Mouse (Mus musculus): ENCODE measurements around the gene Sart3. TPM values are rescaled to one million over a fixed set of nuclear protein-coding genes. Genes with fewer than 3 reads are reported as not detected.

Gene Sart3
- total and polyA plus RNA-seq, 2 experiments from 2014 or later, result 26.4 to 34.7 TPM

DNA sequence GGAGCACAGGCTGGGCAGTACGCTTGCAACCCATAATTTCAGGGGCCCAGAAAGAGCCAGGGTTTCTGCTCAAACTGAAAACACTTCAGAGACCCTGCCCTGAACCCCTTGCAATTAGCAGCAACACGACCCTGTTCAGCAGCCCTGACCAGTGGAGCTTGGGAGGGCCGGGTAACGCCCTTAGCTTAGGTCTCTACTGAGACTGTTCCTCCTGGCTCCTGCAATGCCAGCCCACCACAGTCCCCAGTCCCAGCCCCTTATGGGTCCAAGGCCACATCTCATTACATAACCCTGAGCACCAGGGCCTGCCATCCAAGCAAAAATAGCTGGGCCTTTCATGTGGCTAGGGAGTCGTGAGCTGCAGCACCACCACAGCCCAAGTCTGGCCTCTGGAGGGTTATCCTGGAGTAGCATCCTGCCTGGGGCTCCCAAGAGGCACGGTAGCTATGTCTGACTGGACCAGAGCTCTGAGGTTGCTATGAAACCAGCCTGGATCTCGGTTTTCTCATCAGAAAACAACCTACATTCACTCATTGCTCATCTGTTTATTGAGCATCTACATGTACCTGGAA is 32.2 kb upstream of the Sart3 start:
- TF ChIP-seq CTCF (IDR thresholded peaks at IDR 0.05; ENCODE audit: low read depth), result no peak
- Histone ChIP-seq H3K27ac (no peak overlapping the region), H3K4me3 (ENCODE audit: low read length) (no peak overlapping the region), H3K4me1 (ENCODE audit: insufficient read depth, low read length) (no peaks in the 10 kb centered on the region), H3K36me3 (ENCODE audit: insufficient read depth, low read length) (no peaks in the 10 kb centered on the region), H3K27me3 (ENCODE audit: insufficient read depth, low read length) (no peaks in the 10 kb centered on the region), H3K4me2 (ENCODE audit: low read depth, low read length) (no peak overlapping the region), H3K9ac (replicated peaks; ENCODE audit: low read length) (no peak overlapping the region), H3K9me3 (ENCODE audit: low read length) (no peaks in the 10 kb centered on the region)
- no peak for ATAC-seq
- WGBS, result 53% methylated on average over 7 of the region's 7 CpGs
- no peak for DNase-seq (ENCODE audit: low spot score)

DNA sequence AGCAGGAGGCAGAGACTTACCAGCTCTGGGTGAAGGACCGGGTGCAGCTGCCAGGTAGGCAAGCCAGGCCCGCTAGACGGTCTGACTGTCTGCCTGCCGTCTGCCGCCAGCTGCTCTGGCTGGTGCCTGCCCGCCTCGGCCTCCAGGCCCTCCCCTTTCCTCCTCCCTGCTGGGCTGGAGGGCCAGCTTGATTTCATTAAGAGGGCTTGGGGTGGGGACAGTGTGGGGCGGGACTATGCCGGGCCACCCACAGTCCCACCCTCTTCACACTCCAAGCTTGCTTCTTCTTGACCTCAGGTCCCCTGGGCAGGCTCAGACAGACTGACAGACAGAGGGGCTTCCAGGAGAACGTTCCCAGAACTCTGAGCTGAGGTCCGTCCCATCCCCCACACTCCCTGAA is 28.0 kb upstream of the Sart3 start, which contains the start of gene Tmem119:
Gene Tmem119, minus strand, starts transcription at position 237 of the 400 bp plus-strand sequence.
- 2% methylated on average over 10 of the region's 11 CpGs for WGBS
- peak; percentile 42 for DNase-seq (ENCODE audit: low spot score)
- Histone ChIP-seq H3K4me2 (ENCODE audit: low read depth, low read length) (no peak within 1 kb of the TSS; the same call in 1 of the 2 replicates), H3K4me1 (ENCODE audit: insufficient read depth, low read length) (no peaks in the 10 kb centered on the region), H3K27me3 (ENCODE audit: insufficient read depth, low read length) (no peaks in the 10 kb centered on the region), H3K27ac (no peak within 1 kb of the TSS), H3K9ac (replicated peaks; ENCODE audit: low read length) (no peak within 1 kb of the TSS), H3K4me3 (ENCODE audit: low read length) (no peak within 1 kb of the TSS), H3K36me3 (ENCODE audit: insufficient read depth, low read length) (no peaks in the 10 kb centered on the region), H3K9me3 (ENCODE audit: low read length) (no peaks in the 10 kb centered on the region)
- TF ChIP-seq CTCF (IDR thresholded peaks at IDR 0.05; ENCODE audit: low read depth), result no peak
- peak; percentile 58; the same call in 1 of the 2 replicates for ATAC-seq

DNA sequence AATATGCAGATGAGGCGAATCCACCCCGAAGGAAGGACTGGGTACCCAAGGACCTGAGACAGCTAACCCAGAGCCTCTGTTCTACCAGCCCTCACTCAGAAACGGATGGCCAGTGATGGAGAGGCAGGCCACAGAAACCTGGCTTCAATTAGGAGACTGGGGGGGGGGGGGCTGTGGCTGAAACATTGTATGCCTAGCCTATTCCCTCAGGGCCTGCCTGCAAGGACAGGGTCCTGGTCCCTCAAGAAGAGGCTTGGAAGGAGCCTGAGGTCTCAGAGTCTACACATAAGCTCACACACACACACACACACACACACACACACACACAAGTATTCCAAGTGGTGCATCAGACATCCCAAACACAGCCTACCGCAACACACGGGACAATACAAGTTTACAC is 27.4 kb upstream of the Sart3 start:
- no peak overlapping the region for H3K9ac ChIP-seq (replicated peaks; ENCODE audit: low read length)
- 41% methylated on average over 5 of the region's 5 CpGs for WGBS
- no peak overlapping the region for H3K27ac ChIP-seq
- no peaks in the 10 kb centered on the region for H3K4me1 ChIP-seq (ENCODE audit: insufficient read depth, low read length)
- H3K4me2 ChIP-seq (ENCODE audit: low read depth, low read length), result no peak overlapping the region; the same call in 1 of the 2 replicates
- peak; percentile 27; the same call in 1 of the 2 replicates for ATAC-seq
- no peak overlapping the region for H3K4me3 ChIP-seq (ENCODE audit: low read length)
- H3K9me3 ChIP-seq (ENCODE audit: low read length), result no peaks in the 10 kb centered on the region
- no peaks in the 10 kb centered on the region for H3K27me3 ChIP-seq (ENCODE audit: insufficient read depth, low read length)
- no peaks in the 10 kb centered on the region for H3K36me3 ChIP-seq (ENCODE audit: insufficient read depth, low read length)
- no peak for TF ChIP-seq CTCF (IDR thresholded peaks at IDR 0.05; ENCODE audit: low read depth)
- DNase-seq (ENCODE audit: low spot score), result no peak

DNA sequence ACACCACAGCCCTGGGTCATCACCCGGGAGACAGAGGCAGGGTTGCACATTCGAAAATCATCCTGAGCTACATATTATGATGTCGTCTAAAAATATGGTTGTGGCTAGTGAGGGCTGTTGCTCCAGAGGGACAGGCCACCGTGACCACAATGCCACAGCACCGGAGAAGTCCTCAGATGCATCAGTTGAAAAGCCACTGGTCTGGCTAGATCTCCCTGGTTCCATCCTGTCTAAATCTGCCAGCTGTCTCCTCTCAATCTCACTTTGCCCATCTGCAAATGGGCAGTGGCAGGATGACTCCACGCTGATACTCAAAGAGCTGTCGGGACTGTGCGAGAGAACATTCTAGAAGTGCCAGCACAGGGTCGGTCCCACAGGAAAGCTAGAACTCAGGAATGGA is 26.2 kb upstream of the Sart3 start:
- Histone ChIP-seq H3K27me3 (ENCODE audit: insufficient read depth, low read length) (no peaks in the 10 kb centered on the region), H3K9ac (replicated peaks; ENCODE audit: low read length) (no peak overlapping the region), H3K4me2 (ENCODE audit: low read depth, low read length) (no peak overlapping the region), H3K4me1 (ENCODE audit: insufficient read depth, low read length) (no peaks in the 10 kb centered on the region), H3K9me3 (ENCODE audit: low read length) (no peaks in the 10 kb centered on the region), H3K36me3 (ENCODE audit: insufficient read depth, low read length) (no peaks in the 10 kb centered on the region), H3K4me3 (ENCODE audit: low read length) (no peak overlapping the region), H3K27ac (no peak overlapping the region)
- WGBS, result 75% methylated on average over 9 of the region's 9 CpGs
- DNase-seq (ENCODE audit: low spot score), result no peak
- no peak for ATAC-seq
- no peak for TF ChIP-seq CTCF (IDR thresholded peaks at IDR 0.05; ENCODE audit: low read depth)

DNA sequence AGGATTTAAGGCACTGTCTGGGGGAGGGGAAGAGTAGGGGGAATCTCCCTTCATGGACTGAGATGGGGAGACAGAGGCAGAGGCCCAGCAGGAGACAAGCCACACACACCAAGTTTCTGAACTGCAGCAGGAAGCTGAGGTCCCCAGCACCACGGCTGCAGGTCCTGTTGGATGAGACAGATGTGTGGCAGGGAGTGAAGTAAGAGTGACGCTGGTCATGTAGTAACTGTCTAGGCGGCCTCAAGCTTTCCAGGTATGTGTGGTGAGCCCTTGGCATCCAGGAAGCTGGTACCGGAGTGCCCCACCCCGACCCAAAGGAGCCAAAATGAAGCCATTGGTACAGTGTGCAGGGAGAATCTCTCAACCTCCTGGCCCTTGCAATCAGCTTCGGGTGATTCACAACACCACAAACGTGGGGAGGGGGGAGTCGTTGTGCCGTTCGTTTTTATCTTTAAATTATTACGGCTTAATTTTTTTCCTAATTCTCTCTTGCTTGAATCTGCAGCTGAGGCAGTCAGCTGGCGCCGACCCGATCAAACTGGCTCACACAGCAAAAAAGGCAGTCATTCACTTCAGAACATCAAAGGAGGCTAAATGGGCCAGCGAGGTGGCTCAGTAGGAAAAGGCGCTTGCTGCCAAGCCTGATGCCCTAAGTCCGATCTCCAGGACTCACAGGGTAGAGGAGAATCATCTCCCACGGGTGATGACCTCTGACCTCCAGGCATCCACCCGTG is 25.0 kb upstream of the Sart3 start:
- Histone ChIP-seq H3K4me2 (ENCODE audit: low read depth, low read length) (peak overlapping the region; percentile 10; the same call in 1 of the 2 replicates), H3K9me3 (ENCODE audit: low read length) (no peaks in the 10 kb centered on the region), H3K9ac (replicated peaks; ENCODE audit: low read length) (no peak overlapping the region), H3K4me3 (ENCODE audit: low read length) (no peak overlapping the region), H3K27ac (no peak overlapping the region), H3K27me3 (ENCODE audit: insufficient read depth, low read length) (no peaks in the 10 kb centered on the region), H3K4me1 (ENCODE audit: insufficient read depth, low read length) (no peaks in the 10 kb centered on the region), H3K36me3 (ENCODE audit: insufficient read depth, low read length) (no peaks in the 10 kb centered on the region)
- no peak for DNase-seq (ENCODE audit: low spot score)
- ATAC-seq, result no peak
- no peak for TF ChIP-seq CTCF (IDR thresholded peaks at IDR 0.05; ENCODE audit: low read depth)
- WGBS, result 15% methylated on average over 19 of the region's 19 CpGs

DNA sequence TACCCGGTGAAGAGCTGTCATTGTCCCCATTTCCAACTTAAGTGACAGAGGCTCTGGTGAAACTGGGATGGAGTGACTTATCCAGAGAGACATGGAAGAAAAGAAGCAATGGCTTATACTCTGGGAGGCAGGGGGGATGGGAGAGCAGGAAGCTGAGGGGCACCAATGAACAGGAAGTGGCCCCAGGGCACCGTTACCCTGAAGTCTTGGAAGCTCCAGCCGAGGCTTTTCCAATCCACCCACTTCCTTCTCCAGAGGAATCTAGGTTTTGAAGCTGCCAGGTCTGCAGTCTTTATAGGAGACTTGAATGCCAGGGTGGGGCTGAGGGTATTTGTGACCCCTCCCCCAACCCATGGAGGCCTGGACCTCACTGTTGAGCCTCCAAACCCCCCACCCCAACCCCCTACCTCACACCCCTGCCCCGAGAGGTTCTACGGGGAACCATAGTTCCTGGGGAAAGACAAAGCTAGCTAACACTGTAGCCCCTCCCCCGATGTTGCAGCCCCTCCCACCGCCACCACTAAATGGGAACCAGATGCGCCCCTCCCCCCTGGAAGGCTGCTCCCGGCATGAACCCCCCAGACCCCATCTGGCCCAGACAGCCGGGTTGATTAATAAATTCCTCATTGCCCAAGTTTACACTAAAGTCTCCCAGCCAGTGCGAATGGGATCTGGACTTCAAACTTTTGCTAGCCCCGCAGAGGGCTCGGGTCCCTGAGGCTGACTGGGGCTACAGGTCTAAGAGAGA is 24.3 kb upstream of the Sart3 start:
- no peak for TF ChIP-seq CTCF (IDR thresholded peaks at IDR 0.05; ENCODE audit: low read depth)
- no peak for DNase-seq (ENCODE audit: low spot score)
- H3K27ac ChIP-seq, result no peak overlapping the region
- no peak overlapping the region for H3K4me3 ChIP-seq (ENCODE audit: low read length)
- H3K9me3 ChIP-seq (ENCODE audit: low read length), result no peaks in the 10 kb centered on the region
- no peak overlapping the region for H3K9ac ChIP-seq (replicated peaks; ENCODE audit: low read length)
- ATAC-seq, result no peak
- no peaks in the 10 kb centered on the region for H3K36me3 ChIP-seq (ENCODE audit: insufficient read depth, low read length)
- H3K4me1 ChIP-seq (ENCODE audit: insufficient read depth, low read length), result no peaks in the 10 kb centered on the region
- peak overlapping the region; percentile 10; the same call in 1 of the 2 replicates for H3K4me2 ChIP-seq (ENCODE audit: low read depth, low read length)
- WGBS, result 11% methylated on average over 12 of the region's 13 CpGs
- no peaks in the 10 kb centered on the region for H3K27me3 ChIP-seq (ENCODE audit: insufficient read depth, low read length)

Measured in hindbrain, postnatal 0 days (tissue).